Mouse (Mus musculus): ENCODE measurements around the gene Noxo1. TPM values are rescaled to one million over a fixed set of nuclear protein-coding genes. Genes with fewer than 3 reads are reported as not detected.

The Noxo1 gene
- polyA plus RNA-seq, 1 experiment from 2014 or later, result 1.8 TPM

DNA sequence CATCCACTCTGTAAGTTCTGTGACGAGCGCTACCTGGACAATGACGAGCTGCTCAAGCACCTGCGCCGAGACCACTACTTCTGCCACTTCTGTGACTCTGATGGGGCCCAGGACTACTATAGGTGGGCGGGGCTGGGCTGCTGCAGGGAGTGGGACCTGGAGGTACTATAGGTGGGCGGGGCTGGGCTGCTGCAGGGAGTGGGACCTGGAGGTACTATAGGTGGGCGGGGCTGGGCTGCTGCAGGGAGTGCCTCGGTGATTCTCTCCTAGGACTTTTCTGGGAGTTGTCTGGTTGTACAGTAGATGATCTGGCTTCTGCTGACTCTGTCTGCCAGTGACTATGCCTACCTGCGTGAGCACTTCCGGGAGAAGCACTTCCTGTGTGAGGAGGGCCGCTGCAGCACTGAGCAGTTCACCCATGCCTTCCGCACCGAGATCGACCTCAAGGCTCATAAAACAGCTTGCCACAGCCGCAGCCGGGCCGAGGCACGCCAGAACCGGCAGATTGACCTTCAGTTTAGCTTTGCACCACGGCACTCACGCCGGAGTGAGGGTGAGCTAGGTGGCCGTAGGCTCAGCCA, 18.4 kb upstream of the Noxo1 start:
- H3K27me3 ChIP-seq, result no peaks in the 10 kb centered on the region

GRCm38 (mm10) chr17:24686514-24686913, 9.5 kb upstream of the Noxo1 start:
- no peak overlapping the region for H3K4me3 ChIP-seq

More for the DNA sequence above, 18.4 kb upstream of the Noxo1 start:
- Histone ChIP-seq H3K9me3 (no peaks in the 10 kb centered on the region), H3K4me1 (peaks cover 14% of the 10 kb centered on the region; the same call in 1 of the 2 replicates), H3K4me3 (no peak overlapping the region), H3K9ac (no peak overlapping the region), H3K36me3 (peaks cover 58% of the 10 kb centered on the region), H3K4me2 (no peak overlapping the region), H3K27ac (peak overlapping the region; percentile 5; the same call in 1 of the 2 replicates)
- ATAC-seq (ENCODE audit: insufficient number of reproducible peaks, low FRiP score, low TSS enrichment, low read depth), result 0 out of 2 replicates have a peak, but pooled peaks have one; percentile 17
- WGBS, result 82% methylated on average over 24 of the region's 24 CpGs

GRCm38 (mm10) chr17:24687146-24687595, 8.9 kb upstream of the Noxo1 start:
- 2% methylated on average over 25 of the region's 25 CpGs for WGBS
- peak overlapping the region; percentile 49 for H3K4me2 ChIP-seq
- peaks cover 15% of the 10 kb centered on the region for H3K4me1 ChIP-seq
- H3K27me3 ChIP-seq, result peaks cover 51% of the 10 kb centered on the region
- no peak for ATAC-seq (ENCODE audit: insufficient number of reproducible peaks, low FRiP score, low TSS enrichment, low read depth)
- peaks cover 4% of the 10 kb centered on the region for H3K36me3 ChIP-seq
- H3K4me3 ChIP-seq, result peak overlapping the region; percentile 35
- H3K9me3 ChIP-seq, result no peaks in the 10 kb centered on the region
- H3K9ac ChIP-seq, result no peak overlapping the region
- H3K27ac ChIP-seq, result no peak overlapping the region

More at GRCm38 (mm10) chr17:24686514-24686913, 9.5 kb upstream of the Noxo1 start:
- H3K4me2 ChIP-seq, result no peak overlapping the region
- H3K36me3 ChIP-seq, result peaks cover 8% of the 10 kb centered on the region
- 32% methylated on average over 16 of the region's 16 CpGs for WGBS
- peaks cover 51% of the 10 kb centered on the region for H3K27me3 ChIP-seq
- no peak overlapping the region for H3K9ac ChIP-seq
- ATAC-seq (ENCODE audit: insufficient number of reproducible peaks, low FRiP score, low TSS enrichment, low read depth), result no peak
- peaks cover 15% of the 10 kb centered on the region for H3K4me1 ChIP-seq
- H3K9me3 ChIP-seq, result no peaks in the 10 kb centered on the region
- H3K27ac ChIP-seq, result no peak overlapping the region

GRCm38 (mm10) chr17:24687599-24687998, 8.4 kb upstream of the Noxo1 start:
- Histone ChIP-seq H3K27me3 (peaks cover 51% of the 10 kb centered on the region), H3K36me3 (peaks cover 7% of the 10 kb centered on the region), H3K4me2 (peak overlapping the region; percentile 49), H3K9me3 (no peaks in the 10 kb centered on the region), H3K27ac (no peak overlapping the region), H3K4me3 (peak overlapping the region; percentile 35), H3K9ac (no peak overlapping the region), H3K4me1 (peaks cover 15% of the 10 kb centered on the region)
- ATAC-seq (ENCODE audit: insufficient number of reproducible peaks, low FRiP score, low TSS enrichment, low read depth), result no peak
- WGBS, result 20% methylated on average over 23 of the region's 23 CpGs

- Histone ChIP-seq H3K27me3 (peaks cover 51% of the 10 kb centered on the region), H3K4me1 (peaks cover 15% of the 10 kb centered on the region), H3K9ac (peak within 1 kb of the TSS; percentile 59), H3K9me3 (no peaks in the 10 kb centered on the region), H3K4me2 (peak within 1 kb of the TSS; percentile 96), H3K4me3 (peak within 1 kb of the TSS; percentile 57), H3K27ac (no peak within 1 kb of the TSS), H3K36me3 (peaks cover 18% of the 10 kb centered on the region)
- ATAC-seq (ENCODE audit: insufficient number of reproducible peaks, low FRiP score, low TSS enrichment, low read depth), result no peak
- WGBS, result under 1% methylated on average over 53 of the region's 55 CpGs
These were observed 6.6 kb upstream of the Noxo1 start, which contains the start of gene Syngr3 for GRCm38 (mm10) chr17:24689251-24690081. Gene Syngr3, minus strand, starts transcription at chr17:24689955.

GRCm38 (mm10) chr17:24692385-24692784, 3.6 kb upstream of the Noxo1 start:
- Histone ChIP-seq H3K9me3 (no peaks in the 10 kb centered on the region), H3K27me3 (peaks cover 38% of the 10 kb centered on the region), H3K4me3 (no peak overlapping the region), H3K36me3 (peaks cover 18% of the 10 kb centered on the region), H3K9ac (no peak overlapping the region), H3K4me2 (no peak overlapping the region), H3K4me1 (peaks cover 28% of the 10 kb centered on the region), H3K27ac (no peak overlapping the region)
- 78% methylated on average over 5 of the region's 5 CpGs for WGBS
- no peak for ATAC-seq (ENCODE audit: insufficient number of reproducible peaks, low FRiP score, low TSS enrichment, low read depth)

DNA sequence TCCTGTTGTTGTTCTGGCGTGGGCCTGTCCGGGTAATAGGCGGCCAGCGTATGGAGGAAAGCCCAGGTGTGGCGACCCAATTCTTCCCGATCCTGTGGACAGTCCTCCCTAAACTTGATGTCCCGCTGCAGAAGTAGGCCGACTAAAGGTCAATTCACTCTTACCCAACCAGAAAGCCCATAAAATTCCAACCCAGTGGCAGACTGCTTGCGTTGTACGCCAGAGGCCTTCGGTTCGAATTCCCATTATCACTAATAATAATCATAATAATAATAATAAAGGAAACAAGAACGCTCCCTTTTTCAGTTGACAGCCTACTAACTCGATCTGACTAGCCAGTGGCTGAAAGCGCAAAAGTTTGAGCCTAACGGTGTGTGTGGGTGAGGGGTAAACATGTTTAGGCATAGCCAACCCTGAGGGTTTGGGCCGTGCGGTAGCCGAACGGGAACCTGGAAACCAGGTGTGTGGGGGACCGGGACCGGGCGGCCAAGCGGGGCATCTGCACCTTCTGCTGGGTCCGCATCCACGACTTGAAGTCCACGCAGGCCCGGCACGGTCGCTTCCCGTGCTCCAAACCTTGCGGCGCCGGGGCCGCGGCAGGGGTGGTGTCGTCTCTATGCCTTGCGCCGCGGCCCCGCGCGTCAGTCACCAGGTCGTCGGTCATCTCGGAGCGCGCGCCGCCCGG, 566 bp upstream of the Noxo1 start:
- Histone ChIP-seq H3K9ac (peak overlapping the region; percentile 73), H3K27me3 (peaks cover 7% of the 10 kb centered on the region), H3K27ac (peak overlapping the region; percentile 90), H3K4me1 (peaks cover 29% of the 10 kb centered on the region), H3K4me2 (peak overlapping the region; percentile 80), H3K9me3 (no peaks in the 10 kb centered on the region), H3K4me3 (peak overlapping the region; percentile 72), H3K36me3 (peaks cover 32% of the 10 kb centered on the region)
- WGBS, result 6% methylated on average over 51 of the region's 51 CpGs
- 0 out of 2 replicates have a peak, but pooled peaks have one; percentile 2 for ATAC-seq (ENCODE audit: insufficient number of reproducible peaks, low FRiP score, low TSS enrichment, low read depth)

GRCm38 (mm10) chr17:24697985-24698384, 2.0 kb downstream of the Noxo1 start:
- H3K9ac ChIP-seq, result no peak overlapping the region
- no peak for ATAC-seq (ENCODE audit: insufficient number of reproducible peaks, low FRiP score, low TSS enrichment, low read depth)
- no peaks in the 10 kb centered on the region for H3K27me3 ChIP-seq
- no peak overlapping the region for H3K4me2 ChIP-seq
- H3K9me3 ChIP-seq, result no peaks in the 10 kb centered on the region
- peaks cover 29% of the 10 kb centered on the region for H3K4me1 ChIP-seq
- 26% methylated on average over 5 of the region's 5 CpGs for WGBS
- H3K27ac ChIP-seq, result no peak overlapping the region; the same call in 1 of the 2 replicates
- peaks cover 45% of the 10 kb centered on the region for H3K36me3 ChIP-seq
- no peak overlapping the region for H3K4me3 ChIP-seq

GRCm38 (mm10) chr17:24698715-24699114, 2.7 kb downstream of the Noxo1 start:
- Histone ChIP-seq H3K4me1 (peaks cover 29% of the 10 kb centered on the region), H3K27me3 (no peaks in the 10 kb centered on the region), H3K36me3 (peaks cover 44% of the 10 kb centered on the region), H3K4me2 (no peak overlapping the region), H3K9ac (no peak overlapping the region), H3K9me3 (no peaks in the 10 kb centered on the region), H3K27ac (no peak overlapping the region), H3K4me3 (no peak overlapping the region)
- 61% methylated on average over 9 of the region's 9 CpGs for WGBS
- ATAC-seq (ENCODE audit: insufficient number of reproducible peaks, low FRiP score, low TSS enrichment, low read depth), result no peak

DNA sequence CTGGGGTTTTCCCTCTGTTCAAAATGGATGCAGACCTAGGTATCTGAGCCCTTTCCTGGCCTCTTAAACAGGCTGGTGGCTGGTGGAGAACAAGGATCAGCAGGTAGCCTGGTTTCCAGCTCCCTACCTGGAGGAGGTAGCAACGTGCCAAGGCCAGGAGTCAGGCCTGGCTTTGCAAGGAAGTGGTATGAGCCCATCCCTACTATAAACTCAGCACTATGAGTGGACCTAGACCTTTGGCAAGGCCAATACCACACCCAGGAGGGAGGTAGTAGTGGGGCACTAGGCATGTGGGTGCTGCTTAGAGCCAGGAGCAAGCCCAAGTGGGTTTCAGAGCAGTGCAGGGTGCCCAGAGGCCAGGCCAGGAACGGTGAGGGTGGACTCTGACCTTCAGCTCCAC, 3.4 kb downstream of the Noxo1 start:
- peaks cover 49% of the 10 kb centered on the region for H3K36me3 ChIP-seq

DNA sequence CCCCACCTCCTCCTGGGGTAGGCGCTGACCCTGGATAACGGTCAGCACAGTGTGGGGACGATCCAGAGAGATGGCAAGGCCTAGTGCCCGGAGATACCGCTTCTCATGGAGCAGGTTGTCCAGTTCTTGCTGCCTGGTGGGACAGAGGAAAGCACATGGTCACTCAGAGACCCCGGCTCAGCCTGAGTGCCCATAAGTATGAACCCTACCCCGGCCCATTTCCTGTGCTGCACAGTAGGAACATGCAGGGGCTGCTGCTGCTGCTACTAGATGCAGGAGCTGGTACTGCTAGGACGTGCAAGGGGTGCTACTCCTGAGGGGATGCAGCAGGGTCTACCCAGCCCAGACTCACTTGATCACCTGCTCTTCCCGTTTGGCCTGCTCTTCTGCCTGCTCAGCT, 5.2 kb downstream of the Noxo1 start:
- WGBS, result 84% methylated on average over 9 of the region's 9 CpGs

More for the DNA sequence above, 3.4 kb downstream of the Noxo1 start:
- H3K9ac ChIP-seq, result no peak overlapping the region
- ATAC-seq (ENCODE audit: insufficient number of reproducible peaks, low FRiP score, low TSS enrichment, low read depth), result no peak
- H3K4me2 ChIP-seq, result no peak overlapping the region
- 77% methylated on average over 2 of the region's 2 CpGs for WGBS
- no peak overlapping the region for H3K4me3 ChIP-seq
- H3K27ac ChIP-seq, result no peak overlapping the region
- no peaks in the 10 kb centered on the region for H3K9me3 ChIP-seq
- H3K27me3 ChIP-seq, result no peaks in the 10 kb centered on the region
- H3K4me1 ChIP-seq, result peaks cover 29% of the 10 kb centered on the region

More for the DNA sequence above, 5.2 kb downstream of the Noxo1 start:
- ATAC-seq (ENCODE audit: insufficient number of reproducible peaks, low FRiP score, low TSS enrichment, low read depth), result no peak
- Histone ChIP-seq H3K4me1 (peaks cover 26% of the 10 kb centered on the region), H3K9me3 (no peaks in the 10 kb centered on the region), H3K4me2 (no peak overlapping the region), H3K36me3 (peaks cover 61% of the 10 kb centered on the region), H3K27ac (no peak overlapping the region), H3K4me3 (no peak overlapping the region), H3K9ac (no peak overlapping the region), H3K27me3 (no peaks in the 10 kb centered on the region)
